Mouse (Mus musculus): ENCODE data around the gene Ifrd2.

- no peak for TF ChIP-seq CTCF (IDR thresholded peaks at IDR 0.05; ENCODE audit: control insufficient read depth, insufficient read depth, insufficient replicate concordance, low read depth, low read length)
- no peak for TF ChIP-seq POLR2A (IDR thresholded peaks at IDR 0.05; ENCODE audit: control insufficient read depth, low read depth, low read length)
These were observed 21.4 kb downstream of the Ifrd2 start, which contains the start of gene Sema3b for GRCm38 (mm10) chr9:107608741-107609432.

All from testis, adult 2 months (tissue).